Mouse (Mus musculus) E14TG2a.4 (cell line): ENCODE data around the gene Nomo1.

ENCODE experiments used
- H3K27me3 ChIP-seq: 2 replicates; pipeline ENCODE4 v1.6.1; 2014; ENCODE audit warnings: low read length, control low read depth; ENCODE audit not compliant: insufficient read depth
- H3K36me3 ChIP-seq: 2 replicates; pipeline ENCODE4 v1.6.1; 2014; ENCODE audit warnings: low read length, control low read depth; ENCODE audit not compliant: insufficient read depth
- H3K4me1 ChIP-seq: replicated peaks from 2 replicates; pipeline ENCODE4 v1.6.1; 2014; ENCODE audit warnings: low read depth, low read length, control low read depth
- H3K4me3 ChIP-seq: replicated peaks from 2 replicates; pipeline ENCODE4 v1.5.1; 2014; ENCODE audit warnings: mild to moderate bottlenecking, low read length
- H3K9me3 ChIP-seq: 2 replicates; pipeline ENCODE4 v1.6.1; 2014; ENCODE audit warnings: low read length, control low read depth
- CTCF ChIP-seq: conservative IDR thresholded peaks from 2 replicates; pipeline ENCODE4 v1.5.1; 2014; ENCODE audit warnings: low read length
- NANOG ChIP-seq: IDR thresholded peaks from 2 replicates; pipeline ENCODE4 v1.6.1; 2014; ENCODE audit warnings: borderline replicate concordance, low read length, mixed read lengths
- POU5F1 ChIP-seq: IDR thresholded peaks from 2 replicates; pipeline ENCODE4 v1.6.1; 2014; ENCODE audit warnings: low read length, borderline replicate concordance

Gene Nomo1

GRCm38 (mm10) chr7:46131266-46131665, 97.8 kb downstream of the Nomo1 start:
- no peak overlapping the region for H3K4me3 ChIP-seq
- TF ChIP-seq CTCF (no peak), NANOG (no peak), POU5F1 (no peak)
- no peaks in the 10 kb centered on the region for H3K9me3 ChIP-seq
- peaks cover 5% of the 10 kb centered on the region; the same call in 1 of the 2 replicates for H3K27me3 ChIP-seq
- no peaks in the 10 kb centered on the region for H3K4me1 ChIP-seq
- no peaks in the 10 kb centered on the region for H3K36me3 ChIP-seq

GRCm38 (mm10) chr7:46131806-46132205, 98.3 kb downstream of the Nomo1 start:
- Histone ChIP-seq H3K36me3 (no peaks in the 10 kb centered on the region), H3K9me3 (no peaks in the 10 kb centered on the region), H3K27me3 (peaks cover 5% of the 10 kb centered on the region; the same call in 1 of the 2 replicates), H3K4me3 (no peak overlapping the region), H3K4me1 (no peaks in the 10 kb centered on the region)
- TF ChIP-seq POU5F1, result no peak
- TF ChIP-seq CTCF, result no peak
- TF ChIP-seq NANOG, result no peak

- Histone ChIP-seq H3K27me3 (peaks cover 3% of the 10 kb centered on the region; the same call in 1 of the 2 replicates), H3K9me3 (no peaks in the 10 kb centered on the region), H3K4me1 (no peaks in the 10 kb centered on the region), H3K36me3 (no peaks in the 10 kb centered on the region), H3K4me3 (no peak overlapping the region)
- no peak for TF ChIP-seq POU5F1
- TF ChIP-seq NANOG, result no peak
- no peak for TF ChIP-seq CTCF
These were observed 98.7 kb downstream of the Nomo1 start for GRCm38 (mm10) chr7:46132229-46132628.
